ENCODE assay signal across 26 mouse cellular contexts in genomic region chr8:83437077-83437476, GRCm38 (mm10). TPM values are rescaled to one million over a fixed set of nuclear protein-coding genes. Genes with fewer than 3 reads are reported as not detected.
A peak's percentile ranks its signal among the peaks of the same experiment; 100 is the strongest.
DNase-seq lines count a peak whose midpoint lies in the region; ATAC-seq lines count a peak whose summit lies in the region.
"Had no signal": no experiment of that assay in that cellular context is flagged by ENCODE, and none has a peak within 500 bp of the region (broad histone marks: within the 10 kb centered on the region; RNA-seq: fewer than 3 reads in every experiment).

No protein-coding gene starts in this region.

- H3K36me3 ChIP-seq in heart, embryonic 10.5 days: peaks cover 35% of the 10 kb centered on the region
- peaks cover 30% of the 10 kb centered on the region for H3K36me3 ChIP-seq in megakaryocyte, embryonic 14.5 days (replicated peaks; ENCODE audit: low read length)
- H3K36me3 ChIP-seq in midbrain, embryonic 11.5 days (ENCODE audit: control insufficient read depth, insufficient read depth, low read length): peaks cover 9% of the 10 kb centered on the region; the same call in 1 of the 2 replicates

- no peak overlapping the region for H3K4me2 ChIP-seq in midbrain, embryonic 11.5 days
- H3K4me2 ChIP-seq: forebrain, embryonic 13.5 days; heart, embryonic 13.5 days; hindbrain, embryonic 12.5 days; hindbrain, embryonic 15.5 days had no signal

- H3K9me3 ChIP-seq in heart, embryonic 10.5 days: no peaks in the 10 kb centered on the region
- no peaks in the 10 kb centered on the region for H3K9me3 ChIP-seq in megakaryocyte, embryonic 14.5 days
- H3K9me3 ChIP-seq in midbrain, embryonic 11.5 days (ENCODE audit: control insufficient read depth, low read length): no peaks in the 10 kb centered on the region
- H3K9me3 ChIP-seq: forebrain, embryonic 10.5 days; forebrain, embryonic 13.5 days; heart, embryonic 13.5 days; hindbrain, embryonic 12.5 days; hindbrain, embryonic 15.5 days had no signal

- H3K27ac ChIP-seq in heart, embryonic 10.5 days: no peak overlapping the region
- H3K27ac ChIP-seq in midbrain, embryonic 11.5 days (ENCODE audit: low read depth, low read length): no peak overlapping the region
- H3K27ac ChIP-seq: forebrain, embryonic 10.5 days; forebrain, embryonic 13.5 days; gastrocnemius, adult 2 months; heart, embryonic 13.5 days; hindbrain, embryonic 12.5 days; hindbrain, embryonic 15.5 days had no signal

- ATAC-seq in megakaryocyte, adult 5-6 weeks (ENCODE audit: poor library complexity, severe bottlenecking): no peak
- ATAC-seq in hematopoietic stem cell, adult 5-6 weeks (replicated peaks in 1 of 2; ENCODE audit: insufficient read depth in 1 of 2, low FRiP score in 2 of 2, low TSS enrichment in 1 of 2, low read depth in 1 of 2, poor library complexity in 2 of 2, severe bottlenecking in 2 of 2): peak; percentile 42 to 65; a peak in 3 of 4 replicates
- ATAC-seq in midbrain, embryonic 11.5 days (ENCODE audit: low FRiP score): no peak
- ATAC-seq: forebrain, embryonic 13.5 days; forebrain, postnatal 0 days had no signal

- peaks cover 13% of the 10 kb centered on the region; the same call in 1 of the 2 replicates for H3K27me3 ChIP-seq in heart, embryonic 10.5 days (ENCODE audit: insufficient read depth, poor library complexity, severe bottlenecking)
- H3K27me3 ChIP-seq in megakaryocyte, embryonic 14.5 days (replicated peaks): no peaks in the 10 kb centered on the region
- no peaks in the 10 kb centered on the region for H3K27me3 ChIP-seq in midbrain, embryonic 11.5 days (ENCODE audit: control insufficient read depth, insufficient read depth, low read length)
- H3K27me3 ChIP-seq: forebrain, embryonic 13.5 days; hindbrain, embryonic 12.5 days; hindbrain, embryonic 15.5 days had no signal

- DNase-seq in heart, adult 11 months: peak; percentile 88
- no peak for DNase-seq in heart, embryonic 10.5 days (ENCODE audit: low spot score)
- peak; percentile 54 for DNase-seq in brain, adult 2 months (ENCODE audit: low read depth, low spot score)
- DNase-seq in midbrain, embryonic 11.5 days (ENCODE audit: low spot score, missing footprints): no peak
- no peak for DNase-seq in gastrocnemius, postnatal 10 days
- DNase-seq: adrenal gland, adult 2 months; adrenal gland, postnatal 14 days; B cell, adult 2 months; cerebellum, adult 11-12 months; cerebellum, adult 8-10 months; cerebellum, postnatal 10 days; cerebellum, postnatal 36 days; forebrain, postnatal 0 days; gastrocnemius, adult 2 months; gastrocnemius, postnatal 36 days; heart, postnatal 14 days; heart, postnatal 4 days had no signal

- no peak overlapping the region for H3K9ac ChIP-seq in midbrain, embryonic 11.5 days (ENCODE audit: low read length)
- H3K9ac ChIP-seq: forebrain, embryonic 13.5 days; forebrain, postnatal 0 days; heart, embryonic 13.5 days; hindbrain, embryonic 12.5 days; hindbrain, embryonic 15.5 days had no signal

- no peak overlapping the region for H3K4me3 ChIP-seq in heart, embryonic 10.5 days
- H3K4me3 ChIP-seq in megakaryocyte, embryonic 14.5 days (replicated peaks): peak overlapping the region; percentile 8
- no peak overlapping the region for H3K4me3 ChIP-seq in midbrain, embryonic 11.5 days (ENCODE audit: low read depth, low read length)
- H3K4me3 ChIP-seq: forebrain, embryonic 10.5 days; forebrain, embryonic 13.5 days; gastrocnemius, adult 2 months; heart, embryonic 13.5 days; hindbrain, embryonic 12.5 days; hindbrain, embryonic 15.5 days had no signal

- 78% methylated on average over 1 of the region's 1 CpGs for WGBS in heart, embryonic 10.5 days
- 100% methylated on average over 1 of the region's 1 CpGs for WGBS in midbrain, embryonic 11.5 days

- H3K4me1 ChIP-seq in heart, embryonic 10.5 days: 0 out of 2 replicates have a peak, but pooled peaks cover 8% of the 10 kb centered on the region
- H3K4me1 ChIP-seq in megakaryocyte, embryonic 14.5 days: peaks cover 31% of the 10 kb centered on the region
- peaks cover 10% of the 10 kb centered on the region for H3K4me1 ChIP-seq in midbrain, embryonic 11.5 days (ENCODE audit: control insufficient read depth, insufficient read depth, low read length)

RNA-seq across cellular contexts. Expression of gene Scoc, which starts 21.1 kb away (rescaled TPM):
- polyA plus RNA-seq in heart, embryonic 10.5 days (2016; fragmentation: Nextera tagmentation; extraction: Ambion mirVana): 74.7 and 83.7 TPM in 2 replicates
- polyA plus RNA-seq in megakaryocyte, embryonic 14.5 days (2012; ENCODE audit: insufficient read depth, low replicate concordance): 2.9 TPM in 1 of 2 replicates, not detected in the other
- 45.5 and 45.6 TPM in 2 replicates for total RNA-seq in megakaryocyte, adult 5-6 weeks (2015)
- total RNA-seq in megakaryocyte, adult 5-6 weeks (2017): 18.8 TPM in 2 replicates
- total RNA-seq in hematopoietic stem cell, adult 5-6 weeks (2017): 65.2 and 86.4 TPM in 2 replicates
- polyA plus RNA-seq in midbrain, embryonic 11.5 days (2014; fragmentation: Nextera tagmentation; extraction: Ambion mirVana): 199 and 213 TPM in 2 replicates
- 10 to 100 TPM; 42.5 to 47.1 TPM for total RNA-seq in gastrocnemius, postnatal 10 days (2021)

RNA-seq across cellular contexts. Expression of gene Clgn, which starts 47.4 kb away (rescaled TPM):
- 0.14 and 0.41 TPM in 2 replicates for polyA plus RNA-seq in heart, embryonic 10.5 days (2016; fragmentation: Nextera tagmentation; extraction: Ambion mirVana)
- polyA plus RNA-seq in megakaryocyte, embryonic 14.5 days (2012; ENCODE audit: insufficient read depth, low replicate concordance): not detected in 2 replicates
- 0.14 TPM in 1 of 2 replicates, not detected in the other for total RNA-seq in megakaryocyte, adult 5-6 weeks (2015)
- not detected in 2 replicates for total RNA-seq in megakaryocyte, adult 5-6 weeks (2017)
- total RNA-seq in hematopoietic stem cell, adult 5-6 weeks (2017): 0.25 TPM in 1 of 2 replicates, not detected in the other
- 5.4 and 6.1 TPM in 2 replicates for polyA plus RNA-seq in midbrain, embryonic 11.5 days (2014; fragmentation: Nextera tagmentation; extraction: Ambion mirVana)
- under 1 TPM in 1 of 2 experiments, not detected in 1; 0.05 TPM for total RNA-seq in gastrocnemius, postnatal 10 days (2021)
- total RNA-seq: gastrocnemius, adult 2 months; gastrocnemius, postnatal 36 days; heart, adult 18-20 months; heart, postnatal 14 days; heart, postnatal 4 days had no signal
- polyA plus RNA-seq: adrenal gland, adult 2 months had no signal

Comparison
In these comparisons a context has a peak if more than half of its experiments do, and no peak if none do; other contexts are left out.
1. DNase-seq: peak in heart, adult 11 months (single experiment) and brain, adult 2 months (single experiment); none in heart, embryonic 10.5 days (single experiment), midbrain, embryonic 11.5 days (single experiment) and gastrocnemius, postnatal 10 days (single experiment).
2. ATAC-seq: peak in hematopoietic stem cell, adult 5-6 weeks (2 of 2); none in megakaryocyte, adult 5-6 weeks (single experiment) and midbrain, embryonic 11.5 days (single experiment).